Comparison of ENCODE assay signal across 26 mouse cellular contexts in the genomic region with DNA sequence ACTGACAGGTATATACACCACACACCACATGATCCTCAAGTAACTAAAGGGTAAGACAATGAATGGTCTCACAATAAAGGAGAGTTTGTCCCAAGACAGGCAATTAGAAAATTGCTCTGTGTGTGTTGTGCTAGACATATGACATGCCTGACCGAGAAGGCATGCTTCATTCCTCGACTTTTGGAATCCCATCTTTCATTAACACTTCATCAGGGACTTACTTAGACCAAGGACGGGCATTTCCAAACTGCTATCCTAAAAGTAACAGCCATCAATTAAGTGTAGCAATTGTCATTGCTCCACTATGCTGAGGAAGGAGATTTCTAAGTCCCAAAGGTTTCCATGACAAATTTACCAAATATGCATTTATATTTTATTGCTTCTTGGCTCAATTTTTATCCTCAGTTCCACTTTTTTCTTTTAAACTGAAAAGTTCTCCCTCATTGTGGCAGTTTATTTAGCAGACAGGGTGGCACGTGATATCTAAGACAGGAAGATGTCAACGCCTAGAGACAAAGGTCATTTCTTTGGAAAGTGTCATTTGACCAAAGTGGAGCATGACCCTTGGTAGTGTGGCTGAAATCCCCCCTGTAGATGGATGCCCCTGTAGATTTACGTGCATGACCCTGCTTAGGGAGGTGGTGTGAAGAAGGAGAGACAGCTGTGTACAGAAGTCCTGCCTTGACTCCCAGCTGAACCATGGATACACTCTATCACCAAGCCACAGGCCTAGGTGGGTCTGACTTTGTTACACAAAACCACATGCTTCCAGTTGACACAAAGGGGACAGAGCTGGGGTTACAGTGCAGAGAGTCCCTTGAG. TPM values are rescaled to one million over a fixed set of nuclear protein-coding genes. Genes with fewer than 3 reads are reported as not detected.
A peak's percentile ranks its signal among the peaks of the same experiment; 100 is the strongest.
DNase-seq lines count a peak whose midpoint lies in the region; ATAC-seq and TF ChIP-seq lines count a peak whose summit lies in the region.
"Had no signal": no experiment of that assay in that cellular context is flagged by ENCODE, and none has a peak within 500 bp of the region (broad histone marks: within the 10 kb centered on the region; RNA-seq: fewer than 3 reads in every experiment).

No protein-coding gene starts in this region.

- WGBS in liver, embryonic 12.5 days (ENCODE audit: insufficient replicate concordance), result 46% methylated on average over 6 of the region's 6 CpGs
- 59% methylated on average over 6 of the region's 6 CpGs for WGBS in liver, embryonic 11.5 days
- 44% methylated on average over 6 of the region's 6 CpGs for WGBS in lung, embryonic 15.5 days
- 61% methylated on average over 6 of the region's 6 CpGs for WGBS in lung, adult 2 months

- H3K4me1 ChIP-seq in liver, embryonic 12.5 days, result no peaks in the 10 kb centered on the region
- H3K4me1 ChIP-seq in liver, embryonic 11.5 days (replicated peaks; ENCODE audit: control insufficient read depth, insufficient read depth, low read length), result no peaks in the 10 kb centered on the region; the same call in 1 of the 2 replicates
- H3K4me1 ChIP-seq in lung, embryonic 15.5 days, result peaks cover 31% of the 10 kb centered on the region
- H3K4me1 ChIP-seq in lung, adult 2 months (ENCODE audit: control insufficient read depth, insufficient read depth, low read length), result peaks cover 2% of the 10 kb centered on the region; the same call in 1 of the 2 replicates
- H3K4me1 ChIP-seq: embryonic facial prominence, embryonic 12.5 days; embryonic facial prominence, embryonic 15.5 days; forebrain, embryonic 12.5 days; forebrain, embryonic 15.5 days had no signal

- no peak for TF ChIP-seq POLR2A in lung, adult 2 months (IDR thresholded peaks at IDR 0.05; ENCODE audit: borderline replicate concordance, extremely low read depth, low read depth, low read length)

- H3K4me3 ChIP-seq in liver, embryonic 12.5 days, result no peak overlapping the region
- H3K4me3 ChIP-seq in liver, embryonic 11.5 days (ENCODE audit: low read depth, low read length), result no peak overlapping the region
- H3K4me3 ChIP-seq in lung, embryonic 15.5 days, result no peak overlapping the region
- no peak overlapping the region for H3K4me3 ChIP-seq in lung, adult 2 months (replicated peaks; ENCODE audit: extremely low read depth, low read depth, low read length)
- H3K4me3 ChIP-seq: embryonic facial prominence, embryonic 12.5 days; embryonic facial prominence, embryonic 15.5 days; erythroblast, embryonic 14.5 days; forebrain, embryonic 12.5 days; forebrain, embryonic 15.5 days; hindbrain, embryonic 12.5 days; hindbrain, embryonic 15.5 days had no signal

- peaks cover 4% of the 10 kb centered on the region; the same call in 1 of the 2 replicates for H3K27me3 ChIP-seq in liver, embryonic 12.5 days (replicated peaks)
- no peaks in the 10 kb centered on the region for H3K27me3 ChIP-seq in liver, embryonic 11.5 days (replicated peaks; ENCODE audit: control insufficient read depth, insufficient read depth, low read length)
- peaks cover 7% of the 10 kb centered on the region; the same call in 1 of the 2 replicates for H3K27me3 ChIP-seq in lung, embryonic 15.5 days
- H3K27me3 ChIP-seq: embryonic facial prominence, embryonic 12.5 days; embryonic facial prominence, embryonic 15.5 days; forebrain, embryonic 12.5 days; forebrain, embryonic 15.5 days; hindbrain, embryonic 12.5 days; hindbrain, embryonic 15.5 days had no signal

- no peak overlapping the region for H3K9ac ChIP-seq in liver, embryonic 12.5 days
- H3K9ac ChIP-seq in liver, embryonic 11.5 days (ENCODE audit: low read depth, low read length), result no peak overlapping the region
- no peak overlapping the region for H3K9ac ChIP-seq in lung, embryonic 15.5 days
- H3K9ac ChIP-seq: embryonic facial prominence, embryonic 12.5 days; embryonic facial prominence, embryonic 15.5 days; forebrain, embryonic 12.5 days; forebrain, embryonic 15.5 days; hindbrain, embryonic 12.5 days; hindbrain, embryonic 15.5 days had no signal

- peak; percentile 18 for DNase-seq in embryo, embryonic 10 days (ENCODE audit: low spot score)
- DNase-seq in embryo, embryonic 9.5 days (ENCODE audit: extremely low spot score), result no peak
- no peak for DNase-seq in liver, embryonic 11.5 days (ENCODE audit: low spot score)
- no peak for DNase-seq in lung, adult 2 months
- DNase-seq in lung, postnatal 10 days, result peak; percentile 46
- no peak for DNase-seq in lung, postnatal 14 days
- DNase-seq: adrenal gland, adult 8-10 months; adrenal gland, postnatal 25 days; cerebellum, adult 11-12 months; cerebellum, adult 8-10 months; cerebellum, postnatal 10 days; cerebellum, postnatal 36 days; gastrocnemius, postnatal 25 days had no signal

- no peaks in the 10 kb centered on the region for H3K36me3 ChIP-seq in liver, embryonic 12.5 days
- H3K36me3 ChIP-seq in liver, embryonic 11.5 days (ENCODE audit: control insufficient read depth, insufficient read depth, low read length), result no peaks in the 10 kb centered on the region
- H3K36me3 ChIP-seq in lung, embryonic 15.5 days, result no peaks in the 10 kb centered on the region
- H3K36me3 ChIP-seq: embryonic facial prominence, embryonic 12.5 days; embryonic facial prominence, embryonic 15.5 days; forebrain, embryonic 12.5 days; forebrain, embryonic 15.5 days; hindbrain, embryonic 12.5 days; hindbrain, embryonic 15.5 days had no signal

- H3K27ac ChIP-seq in liver, embryonic 12.5 days, result no peak overlapping the region
- no peak overlapping the region for H3K27ac ChIP-seq in liver, embryonic 11.5 days (ENCODE audit: low read depth, low read length)
- no peak overlapping the region for H3K27ac ChIP-seq in lung, embryonic 15.5 days
- H3K27ac ChIP-seq: embryonic facial prominence, embryonic 12.5 days; embryonic facial prominence, embryonic 15.5 days; forebrain, embryonic 12.5 days; forebrain, embryonic 15.5 days; hindbrain, embryonic 12.5 days; hindbrain, embryonic 15.5 days had no signal

- peak; percentile 49; the same call in 1 of the 2 replicates for ATAC-seq in liver, embryonic 12.5 days
- ATAC-seq in liver, embryonic 11.5 days (replicated peaks; ENCODE audit: low FRiP score), result no peak
- peak; percentile 87 for ATAC-seq in lung, embryonic 15.5 days (ENCODE audit: borderline replicate concordance, extremely low read depth, low FRiP score, low TSS enrichment)
- ATAC-seq: activated CD4-positive, CD25-positive, alpha-beta regulatory T cell, adult 4 months; forebrain, embryonic 15.5 days had no signal

- H3K4me2 ChIP-seq in liver, embryonic 12.5 days, result no peak overlapping the region
- no peak overlapping the region for H3K4me2 ChIP-seq in liver, embryonic 11.5 days
- no peak overlapping the region for H3K4me2 ChIP-seq in lung, embryonic 15.5 days
- H3K4me2 ChIP-seq: embryonic facial prominence, embryonic 12.5 days; embryonic facial prominence, embryonic 15.5 days; forebrain, embryonic 12.5 days; forebrain, embryonic 15.5 days; heart, embryonic 11.5 days; hindbrain, embryonic 12.5 days; hindbrain, embryonic 15.5 days had no signal

- no peak for TF ChIP-seq CTCF in lung, adult 2 months (IDR thresholded peaks at IDR 0.05; ENCODE audit: insufficient read depth, low read length)

- H3K9me3 ChIP-seq in liver, embryonic 12.5 days (replicated peaks), result no peaks in the 10 kb centered on the region
- H3K9me3 ChIP-seq in liver, embryonic 11.5 days (ENCODE audit: control insufficient read depth, low read length), result no peaks in the 10 kb centered on the region
- no peaks in the 10 kb centered on the region for H3K9me3 ChIP-seq in lung, embryonic 15.5 days
- H3K9me3 ChIP-seq: embryonic facial prominence, embryonic 12.5 days; embryonic facial prominence, embryonic 15.5 days; forebrain, embryonic 12.5 days; forebrain, embryonic 15.5 days; hindbrain, embryonic 12.5 days; hindbrain, embryonic 15.5 days had no signal

RNA-seq across cellular contexts. Expression of a gene that starts 22.5 kb away (rescaled TPM):
- polyA plus RNA-seq in liver, embryonic 12.5 days (2016; fragmentation: Nextera tagmentation; extraction: Ambion mirVana), result 0.10 and 0.32 TPM in 2 replicates
- 0.51 and 1.1 TPM in 2 replicates for polyA plus RNA-seq in liver, embryonic 11.5 days (2014; fragmentation: Nextera tagmentation; extraction: Ambion mirVana)
- 6.9 and 7.3 TPM in 2 replicates for polyA plus RNA-seq in lung, embryonic 15.5 days (2015; fragmentation: Nextera tagmentation; extraction: Ambion mirVana)
- polyA plus RNA-seq in lung, adult 2 months (2012; rRNA removed), result 1.4 TPM in 2 replicates
- polyA plus RNA-seq: activated CD4-positive, CD25-positive, alpha-beta regulatory T cell, adult 4 months; erythroblast, embryonic 14.5 days; hindbrain, embryonic 15.5 days had no signal

RNA-seq across cellular contexts. Expression of a gene that starts 33.5 kb away (rescaled TPM):
- not detected in 2 replicates for polyA plus RNA-seq in liver, embryonic 12.5 days (2016; fragmentation: Nextera tagmentation; extraction: Ambion mirVana)
- not detected in 2 replicates for polyA plus RNA-seq in liver, embryonic 11.5 days (2014; fragmentation: Nextera tagmentation; extraction: Ambion mirVana)
- 0.22 and 0.36 TPM in 2 replicates for polyA plus RNA-seq in lung, embryonic 15.5 days (2015; fragmentation: Nextera tagmentation; extraction: Ambion mirVana)
- polyA plus RNA-seq in lung, adult 2 months (2012; rRNA removed), result 0.15 TPM in 1 of 2 replicates, not detected in the other
- polyA plus RNA-seq: activated CD4-positive, CD25-positive, alpha-beta regulatory T cell, adult 4 months; embryonic facial prominence, embryonic 12.5 days; erythroblast, embryonic 14.5 days; forebrain, embryonic 12.5 days; forebrain, embryonic 15.5 days; heart, embryonic 11.5 days; heart, embryonic 14.5 days; heart, postnatal 0 days had no signal

Comparison
In these comparisons a context has a peak if more than half of its experiments do, and no peak if none do; other contexts are left out.
1. DNase-seq: peak in embryo, embryonic 10 days (single experiment) and lung, postnatal 10 days (single experiment); none in embryo, embryonic 9.5 days (single experiment), liver, embryonic 11.5 days (single experiment), lung, adult 2 months (single experiment) and lung, postnatal 14 days (single experiment).